8 mouse cellular contexts compared by ENCODE assay signal in the genomic region with DNA sequence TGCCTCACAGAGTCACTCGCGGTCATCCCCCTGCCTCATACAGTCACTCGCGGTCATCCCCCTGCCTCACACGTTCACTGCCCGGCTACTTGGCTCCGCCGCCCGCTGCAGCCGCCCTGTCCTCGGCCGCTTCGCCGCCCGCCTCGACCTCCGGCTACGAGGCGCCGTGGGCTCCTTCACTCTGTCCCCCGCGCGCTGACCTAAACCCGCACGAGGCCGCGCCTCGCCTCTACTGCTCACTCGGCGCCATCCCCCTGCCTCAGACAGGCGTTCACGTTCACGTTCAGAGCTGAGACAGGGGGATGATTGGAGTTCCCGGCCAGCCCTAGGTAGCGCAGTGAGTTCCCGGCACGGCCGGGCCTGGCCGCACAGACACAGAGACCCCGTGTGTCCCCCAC. TPM values are rescaled to one million over a fixed set of nuclear protein-coding genes. Genes with fewer than 3 reads are reported as not detected.
DNase-seq lines count a peak whose midpoint lies in the region; ATAC-seq and TF ChIP-seq lines count a peak whose summit lies in the region.
"Not testable (repeated sequence)": the region's sequence is repeated elsewhere in the genome, so short reads cannot be mapped to it uniquely, and the experiment has no call there.

No protein-coding gene starts in this region.

- not testable (repeated sequence) for TF ChIP-seq EP300 in ES-Bruce4 (IDR thresholded peaks at IDR 0.05; ENCODE audit: insufficient read depth, low read depth, low read length)

- H3K27ac ChIP-seq in ES-Bruce4 (ENCODE audit: insufficient read depth, low read length); kidney, embryonic 15.5 days; liver, embryonic 15.5 days (replicated peaks): not testable (repeated sequence)
- H3K27ac ChIP-seq in embryonic facial prominence, embryonic 12.5 days = peak overlapping the region; percentile 30; the same call in 1 of the 2 replicates
- peak overlapping the region; percentile 88 for H3K27ac ChIP-seq in midbrain, embryonic 13.5 days

- peak overlapping the region; percentile 16 for H3K9ac ChIP-seq in ES-Bruce4 (ENCODE audit: low read depth, poor library complexity, severe bottlenecking)
- H3K9ac ChIP-seq in embryonic facial prominence, embryonic 12.5 days; kidney, embryonic 15.5 days; liver, embryonic 15.5 days: not testable (repeated sequence)
- peak overlapping the region; percentile 55; the same call in 1 of the 2 replicates for H3K9ac ChIP-seq in midbrain, embryonic 13.5 days (replicated peaks)

- peak overlapping the region; percentile 21 for H3K4me3 ChIP-seq in ES-Bruce4 (ENCODE audit: low read depth, low read length)
- peak overlapping the region; percentile 23; the same call in 1 of the 2 replicates for H3K4me3 ChIP-seq in embryonic facial prominence, embryonic 12.5 days
- H3K4me3 ChIP-seq in kidney, embryonic 15.5 days (replicated peaks) = peak overlapping the region; percentile 25
- peak overlapping the region; percentile 23 for H3K4me3 ChIP-seq in liver, embryonic 15.5 days (replicated peaks)
- H3K4me3 ChIP-seq in midbrain, embryonic 13.5 days (replicated peaks) = peak overlapping the region; percentile 41

- not testable (repeated sequence) for H3K4me2 ChIP-seq in embryonic facial prominence, embryonic 12.5 days (replicated peaks)
- H3K4me2 ChIP-seq in kidney, embryonic 15.5 days = peak overlapping the region; percentile 49
- peak overlapping the region; percentile 58 for H3K4me2 ChIP-seq in liver, embryonic 15.5 days
- peak overlapping the region; percentile 60 for H3K4me2 ChIP-seq in midbrain, embryonic 13.5 days (replicated peaks)

- WGBS in embryonic facial prominence, embryonic 12.5 days = 25% methylated on average over 32 of the region's 40 CpGs
- 29% methylated on average over 21 of the region's 40 CpGs for WGBS in kidney, embryonic 15.5 days
- 41% methylated on average over 18 of the region's 40 CpGs for WGBS in liver, embryonic 15.5 days (ENCODE audit: insufficient replicate concordance)
- 12% methylated on average over 20 of the region's 40 CpGs for WGBS in midbrain, embryonic 13.5 days

- not testable (repeated sequence) for TF ChIP-seq POLR2A in ES-Bruce4 (IDR thresholded peaks at IDR 0.05; ENCODE audit: insufficient read depth, low read length)

- TF ChIP-seq CTCF in ES-Bruce4 (IDR thresholded peaks at IDR 0.05; ENCODE audit: low read depth, low read length) = not testable (repeated sequence)

- H3K4me1 ChIP-seq in ES-Bruce4 (ENCODE audit: control insufficient read depth, insufficient read depth, low read length) = peaks cover 11% of the 10 kb centered on the region
- H3K4me1 ChIP-seq in embryonic facial prominence, embryonic 12.5 days; kidney, embryonic 15.5 days; liver, embryonic 15.5 days (replicated peaks); midbrain, embryonic 13.5 days (replicated peaks): not testable (repeated sequence)

- ATAC-seq in embryonic facial prominence, embryonic 12.5 days (ENCODE audit: insufficient number of reproducible peaks, insufficient read depth, low FRiP score, low TSS enrichment) = peak; percentile 43; the same call in 1 of the 2 replicates
- peak; percentile 17; the same call in 1 of the 2 replicates for ATAC-seq in frontal cortex, adult (ENCODE audit: low TSS enrichment)
- 0 out of 2 replicates have a peak, but pooled peaks have one; percentile 9 for ATAC-seq in kidney, embryonic 15.5 days (replicated peaks; ENCODE audit: low FRiP score)
- ATAC-seq in liver, embryonic 15.5 days (ENCODE audit: insufficient read depth); midbrain, embryonic 13.5 days: not testable (repeated sequence)

- H3K36me3 ChIP-seq in ES-Bruce4 (ENCODE audit: control insufficient read depth, insufficient read depth, low read length, poor library complexity, severe bottlenecking); embryonic facial prominence, embryonic 12.5 days; kidney, embryonic 15.5 days; liver, embryonic 15.5 days (replicated peaks); midbrain, embryonic 13.5 days: not testable (repeated sequence)

- not testable (repeated sequence) for H3K9me3 ChIP-seq in ES-Bruce4 (replicated peaks; ENCODE audit: control insufficient read depth, insufficient read depth, low read length, poor library complexity, severe bottlenecking); embryonic facial prominence, embryonic 12.5 days; kidney, embryonic 15.5 days (replicated peaks); liver, embryonic 15.5 days (replicated peaks); midbrain, embryonic 13.5 days

- peaks cover 13% of the 10 kb centered on the region for H3K27me3 ChIP-seq in ES-Bruce4 (ENCODE audit: control insufficient read depth, insufficient read depth, low read length, poor library complexity, severe bottlenecking)
- not testable (repeated sequence) for H3K27me3 ChIP-seq in embryonic facial prominence, embryonic 12.5 days; kidney, embryonic 15.5 days; liver, embryonic 15.5 days; midbrain, embryonic 13.5 days

- DNase-seq in heart, postnatal 4 days = peak; percentile 85
- peak; percentile 81 to 95 for DNase-seq in spleen, postnatal 4 days (ENCODE audit: low spot score in 2 of 2)

RNA-seq across cellular contexts. Expression of a gene that starts 12.0 kb away (rescaled TPM):
- polyA plus RNA-seq in ES-Bruce4 (2011; ENCODE audit: insufficient read depth, insufficient read length, low read depth, missing spikeins) = 1,061 and 1,174 TPM in 2 replicates
- polyA plus RNA-seq in embryonic facial prominence, embryonic 12.5 days (2016; fragmentation: Nextera tagmentation; extraction: Ambion mirVana) = 212 and 388 TPM in 2 replicates
- 100 to 1,000 TPM in 1 of 2 experiments, 10 to 100 TPM in 1; 99.1 to 109 TPM for total RNA-seq in heart, postnatal 4 days (2021)
- polyA plus RNA-seq in kidney, embryonic 15.5 days (2015; fragmentation: Nextera tagmentation; extraction: Ambion mirVana) = 193 and 248 TPM in 2 replicates
- 66.4 and 85.9 TPM in 2 replicates for polyA plus RNA-seq in liver, embryonic 15.5 days (2015; fragmentation: Nextera tagmentation; extraction: Ambion mirVana)
- polyA plus RNA-seq in midbrain, embryonic 13.5 days (2015; fragmentation: Nextera tagmentation; extraction: Ambion mirVana) = 164 and 183 TPM in 2 replicates
